Mouse (Mus musculus) layer of hippocampus, postnatal 14 days (tissue): Measurements from ENCODE around the gene Nxph2. TPM values are rescaled to one million over a fixed set of nuclear protein-coding genes. Genes with fewer than 3 reads are reported as not detected.
"Not testable (repeated sequence)": the region's sequence is repeated elsewhere in the genome, so short reads cannot be mapped to it uniquely, and the experiment has no call there.

ENCODE experiments used
- DNase-seq, 2 experiments: peaks; one replicate each; pipeline ENCODE4 v3.0.0; 2021 to 2022; ENCODE audit warnings: low spot score in 2 of 2, mixed read lengths in 1 of 2
- long read RNA-seq, 2 experiments: library from polyadenylated mRNA; stranded (forward); transcript quantifications; one replicate each; pipeline ENCODE4 v2.0.0; 2021
- total RNA-seq, 2 experiments: library from RNA; stranded (reverse); gene quantifications; 2 replicates each; pipeline ENCODE4 v1.2.3; 2021

Nxph2 gene
- total RNA-seq = 1 to 10 TPM; 2.3 TPM
- long read RNA-seq, experiment 1, partial matches to known transcripts = 0 of 5 reads
- long read RNA-seq, experiment 1, other reads (novel, unspliced or antisense) = 2 of 5 reads
- long read RNA-seq, experiment 2, transcript Nxph2-201 (2 exons, 2,579 nt) = major isoform, 5 of 8 reads
- long read RNA-seq, experiment 2, partial matches to known transcripts = 0 of 8 reads
- long read RNA-seq, experiment 2, other reads (novel, unspliced or antisense) = 3 of 8 reads

GRCm38 (mm10) chr2:23320746-23321585 lies at the start of gene Nxph2:
Gene Nxph2, plus strand, starts transcription at chr2:23321246.
- peak; percentile 4 to 16 for DNase-seq

DNA sequence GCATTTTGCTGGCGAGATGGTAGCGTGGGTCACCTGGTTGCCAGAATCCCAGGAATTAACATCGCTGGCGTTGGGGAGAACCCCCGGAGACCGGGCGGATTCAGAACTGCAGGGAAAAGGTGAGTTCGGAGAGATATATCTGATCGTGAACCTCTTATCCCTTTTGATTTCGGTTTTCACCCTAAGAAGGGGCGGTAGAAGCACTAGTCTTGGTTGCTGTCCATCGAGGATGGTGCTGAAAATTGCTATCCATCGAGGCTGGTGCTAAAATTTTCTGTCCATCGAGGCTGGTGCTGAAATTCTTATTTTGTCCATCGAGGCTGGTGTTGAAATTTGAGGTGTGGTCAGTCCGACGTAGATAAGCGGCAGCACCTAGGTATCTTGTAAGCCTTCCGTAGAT lies 30.1 kb upstream of the Nxph2 start:
- DNase-seq = not testable (repeated sequence)

- DNase-seq = peak in 1 of 2 experiments; percentile 18
Measured at GRCm38 (mm10) chr2:23314869-23315268, 6.2 kb upstream of the Nxph2 start.

Other genes with a start within 250 kb of the Nxph2 start
- 1 to 10 TPM; 1.3 to 1.7 TPM for gene Mastl, start 165.2 kb upstream of the Nxph2 start, total RNA-seq
- gene Yme1l1, start 164.9 kb upstream of the Nxph2 start, total RNA-seq = 10 to 100 TPM; 80.5 to 88.4 TPM
- under 1 TPM in 1 of 2 experiments, not detected in 1; 0.23 TPM for gene 4931423N10Rik, start 113.8 kb upstream of the Nxph2 start, total RNA-seq